Mouse (Mus musculus) C2C12 (cell line): Measurements from ENCODE around the gene Ubac2.

Experiments used
- CTCF ChIP-seq: IDR thresholded peaks from one replicate; pipeline ENCODE4 v1.5.1; 2011; ENCODE audit not compliant: control insufficient read depth, insufficient read depth, insufficient read length
- FOSL1 ChIP-seq: IDR thresholded peaks from one replicate; pipeline ENCODE4 v1.8.0; 2011; ENCODE audit warnings: mild to moderate bottlenecking, low read length; ENCODE audit not compliant: poor library complexity, insufficient read depth, severe bottlenecking
- MAX ChIP-seq: IDR thresholded peaks from one replicate; pipeline ENCODE4 v1.6.1; 2011; ENCODE audit warnings: mild to moderate bottlenecking, control low read depth

GRCm38 (mm10) chr14:121985477-121985876 lies 107.1 kb downstream of the Ubac2 start:
- TF ChIP-seq CTCF, result no peak
- no peak for TF ChIP-seq MAX
- no peak for TF ChIP-seq FOSL1
